Mouse (Mus musculus) midbrain, postnatal 0 days (tissue): ENCODE results near the gene Platr25. TPM values are rescaled to one million over a fixed set of nuclear protein-coding genes. Genes with fewer than 3 reads are reported as not detected.
"Not testable (repeated sequence)": the region's sequence is repeated elsewhere in the genome, so short reads cannot be mapped to it uniquely, and the experiment has no call there.

Experiments used
- ATAC-seq: fragments of 200-750 bp; cut with Nextera tagmentation; 2 replicates; pipeline ENCODE4 v1.8.0; 2017; ENCODE audit warnings: moderate number of reproducible peaks, mild to moderate bottlenecking, moderate TSS enrichment, moderate library complexity; ENCODE audit not compliant: low FRiP score
- DNase-seq: peaks from one replicate; pipeline ENCODE4 v3.0.0-alpha.2; 2015; ENCODE audit warnings: low spot score
- H3K27ac ChIP-seq: fragments of 300-500 bp; sonication (generic); 2 replicates; pipeline ENCODE4 v1.5.1; 2014; ENCODE audit warnings: low read depth, mild to moderate bottlenecking, low read length, mixed read lengths
- H3K27me3 ChIP-seq: fragments of 300-500 bp; sonication (generic); 2 replicates; pipeline ENCODE4 v1.6.1; 2014; ENCODE audit warnings: low read length, control low read depth, mixed read lengths; ENCODE audit not compliant: insufficient read depth
- H3K36me3 ChIP-seq: fragments of 300-500 bp; sonication (generic); 2 replicates; pipeline ENCODE4 v1.6.1; 2014; ENCODE audit warnings: low read length, control low read depth, mixed read lengths; ENCODE audit not compliant: insufficient read depth
- H3K4me1 ChIP-seq: fragments of 300-500 bp; sonication (generic); 2 replicates; pipeline ENCODE4 v1.6.1; 2014; ENCODE audit warnings: mild to moderate bottlenecking, control low read depth, antibody characterized with exemption, low read length, mixed read lengths; ENCODE audit not compliant: insufficient read depth
- H3K4me2 ChIP-seq: fragments of 300-500 bp; sonication (generic); 2 replicates; pipeline ENCODE4 v1.6.1; 2014; ENCODE audit warnings: low read depth, mild to moderate bottlenecking, low read length, mixed read lengths; ENCODE audit not compliant: poor library complexity, severe bottlenecking
- H3K4me3 ChIP-seq: fragments of 300-500 bp; sonication (generic); 2 replicates; pipeline ENCODE4 v1.5.1; 2014; ENCODE audit warnings: low read depth, mild to moderate bottlenecking, low read length, moderate library complexity
- H3K9ac ChIP-seq: fragments of 300-500 bp; sonication (generic); replicated peaks from 2 replicates; pipeline ENCODE4 v1.6.1; 2014; ENCODE audit warnings: mild to moderate bottlenecking, low read length, moderate library complexity, mixed read lengths; ENCODE audit not compliant: poor library complexity, severe bottlenecking
- H3K9me3 ChIP-seq: fragments of 300-500 bp; sonication (generic); 2 replicates; pipeline ENCODE4 v1.6.1; 2016; ENCODE audit warnings: low read length, control low read depth
- CTCF ChIP-seq: IDR thresholded peaks from 2 replicates; pipeline ENCODE4 v1.5.1; 2016; ENCODE audit warnings: antibody characterized with exemption, mild to moderate bottlenecking
- WGBS: fragments of 180-500 bp; shearing (Covaris S2); extraction: QIAGEN DNeasy Blood & Tissue Kit; methylation state at CpG from one replicate; pipeline ENCODE4 v1.1.7; 2014; 5-methylcytosine and 5-hydroxymethylcytosine counted together
- polyA plus RNA-seq: library from polyadenylated mRNA; unstranded; fragments of >200 nt; fragmentation: Nextera tagmentation; extraction: Ambion mirVana; gene quantifications from 2 replicates; pipeline ENCODE4 v1.2.1, GENCODE M21; 2015
- total RNA-seq: library from RNA; depleted of rRNA; stranded (reverse); fragments of >200 nt; gene quantifications from 2 replicates; pipeline ENCODE4 v1.2.3, GENCODE M21; 2014; rRNA removed

The Platr25 gene
- total RNA-seq (15.0 and 17.6 TPM in 2 replicates), polyA plus RNA-seq (17.1 and 17.6 TPM in 2 replicates)

- H3K27ac ChIP-seq, H3K27me3 ChIP-seq, H3K36me3 ChIP-seq, H3K9me3 ChIP-seq, H3K4me1 ChIP-seq: not testable (repeated sequence)
- peak within 1 kb of the TSS; percentile 47 for H3K4me2 ChIP-seq
- ATAC-seq = peak; percentile 83
- WGBS = 9% methylated on average over 20 of the region's 20 CpGs
- DNase-seq = peak; percentile 64
- H3K4me3 ChIP-seq = peak within 1 kb of the TSS; percentile 44
- H3K9ac ChIP-seq = peak within 1 kb of the TSS; percentile 36; the same call in 1 of the 2 replicates
Measured at GRCm38 (mm10) chr13:62760432-62761415, at the start of gene Platr25. Gene Platr25 (minus strand): TSS chr13:62760709.

GRCm38 (mm10) chr13:62807981-62808380 is 47.5 kb upstream of the Platr25 start:
- not testable (repeated sequence) for H3K4me3 ChIP-seq, H3K9me3 ChIP-seq, H3K36me3 ChIP-seq, DNase-seq, H3K27ac ChIP-seq, H3K4me1 ChIP-seq, ATAC-seq, H3K4me2 ChIP-seq, H3K9ac ChIP-seq, H3K27me3 ChIP-seq
- 90% methylated on average over 6 of the region's 6 CpGs for WGBS

- WGBS = 47% methylated on average over 2 of the region's 2 CpGs
- peak; percentile 16; the same call in 1 of the 2 replicates for ATAC-seq
Measured at GRCm38 (mm10) chr13:62786135-62786493, 25.6 kb upstream of the Platr25 start.

GRCm38 (mm10) chr13:62785199-62786134 is 25.0 kb upstream of the Platr25 start, which contains the start of gene Gm5141:
Gene Gm5141 (minus strand): TSS chr13:62785808.
- H3K27ac ChIP-seq, H3K4me1 ChIP-seq, H3K36me3 ChIP-seq, H3K9ac ChIP-seq, H3K27me3 ChIP-seq, H3K9me3 ChIP-seq: not testable (repeated sequence)
- peak within 1 kb of the TSS; percentile 45 for H3K4me3 ChIP-seq
- peak; percentile 97 for ATAC-seq
- WGBS = 7% methylated on average over 20 of the region's 23 CpGs
- peak within 1 kb of the TSS; percentile 54 for H3K4me2 ChIP-seq
- peak; percentile 19 for DNase-seq

More at GRCm38 (mm10) chr13:62786135-62786493, 25.6 kb upstream of the Platr25 start:
- not testable (repeated sequence) for H3K9me3 ChIP-seq, H3K4me1 ChIP-seq, H3K27me3 ChIP-seq, DNase-seq, H3K36me3 ChIP-seq, H3K27ac ChIP-seq, H3K9ac ChIP-seq
- Histone ChIP-seq H3K4me3 (peak overlapping the region; percentile 45), H3K4me2 (peak overlapping the region; percentile 39)

GRCm38 (mm10) chr13:62763806-62764205 is 3.3 kb upstream of the Platr25 start:
- not testable (repeated sequence) for H3K4me2 ChIP-seq, H3K27me3 ChIP-seq, H3K9me3 ChIP-seq, H3K4me1 ChIP-seq, H3K36me3 ChIP-seq, H3K4me3 ChIP-seq, H3K27ac ChIP-seq, ATAC-seq, H3K9ac ChIP-seq
- peak; percentile 37 for DNase-seq
- peak; percentile 75 for TF ChIP-seq CTCF
- WGBS = 63% methylated on average over 2 of the region's 2 CpGs
